Mouse (Mus musculus) leukemia stem cell, adult 10-12 weeks (primary cell): ENCODE data around the gene Ccdc153. TPM values are rescaled to one million over a fixed set of nuclear protein-coding genes. Genes with fewer than 3 reads are reported as not detected.

Source experiments
- polyA plus RNA-seq: library from polyadenylated mRNA; stranded (reverse); fragments of >175 nt; gene quantifications from 2 replicates; pipeline ENCODE4 v1.2.3, GENCODE M21; 2012; ENCODE audit warnings: low replicate concordance

The Ccdc153 gene
- not detected in 2 replicates for polyA plus RNA-seq

DNA sequence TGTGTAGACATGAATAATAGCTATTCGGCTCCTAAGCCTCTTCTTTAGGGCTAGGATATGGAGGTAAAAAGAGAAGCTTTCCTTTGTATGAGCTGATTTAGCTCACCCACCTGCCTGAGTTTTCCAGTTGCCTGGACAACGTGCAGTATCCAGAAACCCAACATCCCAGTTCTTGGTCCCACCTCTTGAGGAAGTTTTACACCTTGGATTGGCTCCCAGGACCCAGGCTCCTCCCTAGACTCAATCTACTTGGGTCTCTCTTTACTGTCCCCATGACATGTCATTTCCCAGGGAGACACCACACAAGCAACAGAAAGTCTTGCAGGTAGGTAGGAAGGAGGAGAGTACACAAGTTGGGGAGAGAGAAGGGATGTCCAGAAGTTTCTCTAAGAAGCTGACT, at the start of gene Ccdc153:
Gene Ccdc153 (plus strand): TSS at position 278 of the 400 bp plus-strand sequence.

DNA sequence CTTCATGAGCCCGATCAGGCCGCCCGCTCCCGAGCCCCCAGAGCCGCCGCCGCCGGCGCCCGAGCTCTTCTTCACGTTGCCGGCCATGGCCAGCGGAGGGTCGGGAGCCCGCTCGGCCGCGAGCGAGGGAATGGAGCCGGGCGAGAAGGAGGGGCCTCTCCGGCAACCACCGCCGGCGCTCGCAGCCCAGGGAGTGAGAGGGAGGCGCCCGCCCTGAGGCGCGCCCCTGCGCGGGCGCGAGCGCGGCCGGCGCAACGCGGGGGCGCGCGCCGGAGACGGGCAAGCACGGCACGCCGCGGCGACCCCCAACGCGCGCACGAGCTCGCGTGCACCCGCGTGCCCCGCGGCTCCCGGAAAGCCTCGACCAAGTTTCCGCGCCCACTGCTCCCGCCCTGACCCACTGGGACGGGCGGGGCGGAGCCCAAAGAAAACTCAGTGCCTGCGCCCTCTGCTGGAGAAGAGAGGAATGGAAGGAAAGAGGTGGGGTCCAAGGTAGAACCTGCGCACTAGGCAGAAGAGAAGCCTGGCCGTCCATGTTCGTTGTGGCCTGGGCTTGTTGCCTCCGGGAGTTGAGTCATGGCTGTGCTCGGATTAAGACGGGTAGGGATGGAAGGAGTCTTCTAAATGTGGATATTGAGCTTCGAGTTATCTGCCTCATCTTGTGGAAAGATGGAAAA, 6.5 kb upstream of the Ccdc153 start, which contains the start of gene Cbl:
Gene Cbl (minus strand): TSS at position 248 of the 677 bp plus-strand sequence.

DNA sequence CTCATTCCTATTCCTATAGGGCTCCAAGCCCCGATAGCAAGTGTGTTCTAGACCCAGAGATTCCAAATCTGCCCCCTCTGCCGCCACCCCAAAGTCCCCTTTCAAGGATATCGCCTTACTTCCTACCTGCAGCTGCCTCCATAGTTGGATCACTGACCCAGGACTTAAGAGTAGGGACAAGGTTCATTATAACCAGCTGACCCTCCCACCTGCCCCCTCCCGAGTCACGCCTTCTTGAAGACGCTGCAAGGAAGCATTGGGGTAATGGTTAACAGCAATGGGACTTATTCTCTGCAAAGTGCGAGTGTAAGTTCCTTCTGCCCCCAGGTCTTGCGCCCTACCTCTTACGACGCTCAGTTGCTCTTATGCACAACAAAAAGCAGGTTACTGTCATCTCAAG, 10.8 kb downstream of the Ccdc153 start, which contains the start of gene Pdzd3:
Gene Pdzd3 (minus strand): TSS at position 158 of the 400 bp plus-strand sequence.

DNA sequence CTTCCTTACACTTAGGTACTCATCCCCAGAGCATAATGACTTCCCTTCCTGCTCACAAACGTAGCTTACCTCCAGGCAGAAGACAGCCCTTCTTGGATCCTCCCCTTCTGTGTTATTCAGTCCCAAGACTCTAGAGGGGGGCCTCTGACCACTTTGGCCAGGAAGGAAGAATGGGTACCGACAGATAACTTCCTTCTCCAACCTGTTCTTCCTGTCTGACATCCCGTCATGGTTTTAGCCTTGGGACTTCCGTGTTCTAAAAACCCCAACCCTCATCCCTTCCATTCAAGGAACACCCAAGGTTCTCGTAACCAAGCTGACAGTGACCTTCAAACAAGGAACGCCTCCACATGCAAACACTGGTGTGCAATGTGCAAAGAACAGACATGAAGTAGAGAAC, 28.0 kb downstream of the Ccdc153 start, which contains the start of gene Nlrx1:
Gene Nlrx1 (minus strand): TSS at position 168 of the 400 bp plus-strand sequence.

DNA sequence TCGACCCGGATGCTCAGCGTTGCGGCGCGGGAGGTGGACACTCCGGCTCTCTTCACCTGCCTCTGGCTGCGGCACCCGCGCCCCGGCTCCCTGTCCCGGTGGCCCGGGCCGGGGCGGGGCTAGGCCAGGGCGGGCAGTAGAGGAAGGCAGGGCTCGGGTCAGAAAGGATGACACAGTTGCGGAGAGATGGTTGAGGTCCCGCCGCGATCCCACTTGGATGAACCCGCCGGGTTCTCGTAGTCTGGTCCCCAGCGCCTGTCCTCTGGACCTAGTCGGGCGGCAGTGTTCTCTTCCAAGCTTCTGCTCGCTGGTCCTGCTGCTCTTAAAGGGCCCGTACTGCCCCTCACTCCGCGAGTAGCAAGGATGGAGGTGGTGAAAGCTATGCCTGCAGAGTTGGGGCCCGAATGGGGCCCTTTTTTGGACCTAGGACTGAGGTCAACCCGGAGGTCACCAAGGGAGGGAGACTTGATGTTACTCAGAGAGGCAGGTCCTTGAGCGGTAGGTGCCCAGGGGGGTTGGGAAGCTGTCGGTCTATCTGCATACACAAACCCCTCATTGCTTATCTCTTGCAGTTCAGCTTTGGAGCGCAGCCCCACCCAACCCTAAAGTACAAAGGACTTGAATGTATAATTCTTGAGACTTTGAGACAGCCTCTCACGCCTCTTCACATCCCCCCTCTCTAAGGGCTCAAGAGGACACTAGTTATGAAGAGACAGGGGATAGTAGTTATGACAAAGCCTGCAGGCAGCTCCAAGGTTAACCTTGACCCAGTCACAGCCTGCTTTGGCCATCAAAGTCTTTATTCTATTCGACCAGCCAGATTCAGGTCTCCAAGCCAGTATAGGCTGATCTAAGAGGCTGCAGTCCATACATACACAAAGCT, 47.8 kb downstream of the Ccdc153 start, which contains the start of gene Abcg4:
Gene Abcg4 (minus strand): TSS at position 540 of the 883 bp plus-strand sequence.

Other genes starting within 250 kb of the Ccdc153 start
- gene Thy1, start 197.3 kb upstream of the Ccdc153 start, polyA plus RNA-seq, result 6.4 and 39.0 TPM in 2 replicates
- gene Usp2, start 173.7 kb upstream of the Ccdc153 start, polyA plus RNA-seq, result 1.1 and 4.2 TPM in 2 replicates
- not detected in 2 replicates for gene Mfrp, start 138.9 kb upstream of the Ccdc153 start, polyA plus RNA-seq
- gene C1qtnf5, start 133.4 kb upstream of the Ccdc153 start, polyA plus RNA-seq, result 2.1 and 3.0 TPM in 2 replicates
- not detected in 2 replicates for gene Gm49380, start 127.2 kb upstream of the Ccdc153 start, polyA plus RNA-seq
- gene Rnf26, start 127.2 kb upstream of the Ccdc153 start, polyA plus RNA-seq, result 33.2 and 75.2 TPM in 2 replicates
- 0.79 and 1.2 TPM in 2 replicates for gene Mcam, start 106.2 kb upstream of the Ccdc153 start, polyA plus RNA-seq
- 11.0 and 15.0 TPM in 2 replicates for gene Cbl, start 6.6 kb upstream of the Ccdc153 start, polyA plus RNA-seq
- 0.33 and 0.35 TPM in 2 replicates for gene Pdzd3, start 10.8 kb downstream of the Ccdc153 start, polyA plus RNA-seq
- 3.5 and 3.6 TPM in 2 replicates for gene Nlrx1, start 27.9 kb downstream of the Ccdc153 start, polyA plus RNA-seq
- 73.8 and 199 TPM in 2 replicates for gene Abcg4, start 47.9 kb downstream of the Ccdc153 start, polyA plus RNA-seq
- 7.4 and 9.9 TPM in 2 replicates for gene Hinfp, start 65.0 kb downstream of the Ccdc153 start, polyA plus RNA-seq
- gene C2cd2l, start 79.6 kb downstream of the Ccdc153 start, polyA plus RNA-seq, result 216 and 324 TPM in 2 replicates
- 8.4 and 13.8 TPM in 2 replicates for gene Dpagt1, start 85.3 kb downstream of the Ccdc153 start, polyA plus RNA-seq
- gene H2afx, start 94.0 kb downstream of the Ccdc153 start, polyA plus RNA-seq, result 825 and 1,471 TPM in 2 replicates
- 173 and 677 TPM in 2 replicates for gene Hmbs, start 103.6 kb downstream of the Ccdc153 start, polyA plus RNA-seq
- gene Vps11, start 121.0 kb downstream of the Ccdc153 start, polyA plus RNA-seq, result 7.8 and 11.3 TPM in 2 replicates
- gene Hyou1, start 138.8 kb downstream of the Ccdc153 start, polyA plus RNA-seq, result 25.8 and 40.4 TPM in 2 replicates
- gene Slc37a4, start 156.2 kb downstream of the Ccdc153 start, polyA plus RNA-seq, result 10.4 and 13.2 TPM in 2 replicates
- 48.9 and 50.6 TPM in 2 replicates for gene Rps25, start 166.5 kb downstream of the Ccdc153 start, polyA plus RNA-seq
- 5.6 and 13.4 TPM in 2 replicates for gene Trappc4, start 166.9 kb downstream of the Ccdc153 start, polyA plus RNA-seq
- 10.2 and 37.1 TPM in 2 replicates for gene Ccdc84, start 177.9 kb downstream of the Ccdc153 start, polyA plus RNA-seq
- gene Foxr1, start 200.5 kb downstream of the Ccdc153 start, polyA plus RNA-seq, result 1.5 TPM in 1 of 2 replicates, not detected in the other
- gene Upk2, start 214.3 kb downstream of the Ccdc153 start, polyA plus RNA-seq, result not detected in 2 replicates
- gene Bcl9l, start 242.1 kb downstream of the Ccdc153 start, polyA plus RNA-seq, result 36.8 and 56.9 TPM in 2 replicates